In the genomic region with DNA sequence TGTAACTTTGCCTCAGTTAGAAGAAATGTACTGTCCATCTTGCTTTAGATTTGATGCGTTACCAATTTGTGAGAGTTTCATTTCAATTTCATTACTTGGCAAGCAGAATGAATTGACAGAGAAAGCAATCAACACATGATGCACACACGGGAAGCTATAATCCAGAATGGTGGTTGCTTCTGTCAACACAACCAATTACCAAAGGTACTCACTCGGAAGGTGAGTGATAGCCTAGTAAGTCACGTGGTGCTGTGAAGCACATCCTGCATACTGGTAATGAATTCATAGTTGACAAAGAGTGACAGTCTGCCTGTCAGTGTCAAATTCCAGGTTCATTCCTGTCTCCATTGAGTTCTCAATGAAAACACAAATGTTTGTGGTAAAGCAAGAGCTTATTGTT, we compare ENCODE assay signal across 17 mouse cellular contexts.
"Had no signal": no experiment of that assay in that cellular context is flagged by ENCODE, and none has a peak within 500 bp of the region (broad histone marks: within the 10 kb centered on the region; RNA-seq: fewer than 3 reads in every experiment).

No protein-coding gene starts in this region.

- H3K27ac ChIP-seq: lung, embryonic 15.5 days; macrophage; midbrain, embryonic 12.5 days; neural tube, embryonic 12.5 days; stomach, embryonic 15.5 days; stomach, postnatal 0 days had no signal

- H3K4me3 ChIP-seq: lung, embryonic 15.5 days; megakaryocyte, embryonic 14.5 days; midbrain, embryonic 12.5 days; neural tube, embryonic 12.5 days; stomach, embryonic 15.5 days had no signal

- H3K9ac ChIP-seq: lung, embryonic 15.5 days; midbrain, embryonic 12.5 days; neural tube, embryonic 12.5 days; stomach, embryonic 15.5 days had no signal

- H3K9me3 ChIP-seq: lung, embryonic 15.5 days; megakaryocyte, embryonic 14.5 days; midbrain, embryonic 12.5 days; neural tube, embryonic 12.5 days; stomach, embryonic 15.5 days had no signal

- H3K36me3 ChIP-seq: lung, embryonic 15.5 days; midbrain, embryonic 12.5 days; neural tube, embryonic 12.5 days; stomach, embryonic 15.5 days had no signal

- H3K4me1 ChIP-seq: lung, embryonic 15.5 days; megakaryocyte, embryonic 14.5 days; midbrain, embryonic 12.5 days; neural tube, embryonic 12.5 days; stomach, embryonic 15.5 days had no signal

- ATAC-seq: lung, postnatal 0 days; midbrain, embryonic 16.5 days had no signal

- DNase-seq: lung, adult 2 months; lung, postnatal 14 days; lung, postnatal 36 days; midbrain, embryonic 14.5 days; right cerebral cortex, postnatal 14 days; thymus, adult 2 months; thymus, postnatal 25 days; thymus, postnatal 4 days had no signal

- H3K4me2 ChIP-seq: lung, embryonic 15.5 days; midbrain, embryonic 12.5 days; neural tube, embryonic 12.5 days; stomach, embryonic 15.5 days had no signal

- H3K27me3 ChIP-seq: lung, embryonic 15.5 days; megakaryocyte, embryonic 14.5 days; midbrain, embryonic 12.5 days; neural tube, embryonic 12.5 days; stomach, embryonic 15.5 days had no signal
